Mouse (Mus musculus) granulocyte monocyte progenitor cell, adult 5-6 weeks (primary cell): ENCODE results near the gene Fnbp1l. TPM values are rescaled to one million over a fixed set of nuclear protein-coding genes. Genes with fewer than 3 reads are reported as not detected.
A peak's percentile ranks its signal among the peaks of the same experiment; 100 is the strongest.

ENCODE experiments used
- ATAC-seq: replicated peaks from 2 replicates; pipeline ENCODE4 v1.8.0; 2016; ENCODE audit warnings: mild to moderate bottlenecking, moderate TSS enrichment, inconsistent platforms; ENCODE audit not compliant: poor library complexity, severe bottlenecking
- total RNA-seq, 2 experiments: library from RNA; stranded (forward) in 1 of 2; stranded (reverse) in 1 of 2; fragments of 200-712, 200-1000 nt in 1 of 2; fragments of >200 nt in 1 of 2; fragmentation: Nextera tagmentation in 1 of 2; gene quantifications; 2 replicates each; pipeline ENCODE4 v1.2.3; 2014 to 2017

Gene Fnbp1l
- 11.1 and 14.9 TPM in 2 replicates for total RNA-seq (2014; fragmentation: Nextera tagmentation)
- total RNA-seq (2017), result 11.8 and 13.3 TPM in 2 replicates

DNA sequence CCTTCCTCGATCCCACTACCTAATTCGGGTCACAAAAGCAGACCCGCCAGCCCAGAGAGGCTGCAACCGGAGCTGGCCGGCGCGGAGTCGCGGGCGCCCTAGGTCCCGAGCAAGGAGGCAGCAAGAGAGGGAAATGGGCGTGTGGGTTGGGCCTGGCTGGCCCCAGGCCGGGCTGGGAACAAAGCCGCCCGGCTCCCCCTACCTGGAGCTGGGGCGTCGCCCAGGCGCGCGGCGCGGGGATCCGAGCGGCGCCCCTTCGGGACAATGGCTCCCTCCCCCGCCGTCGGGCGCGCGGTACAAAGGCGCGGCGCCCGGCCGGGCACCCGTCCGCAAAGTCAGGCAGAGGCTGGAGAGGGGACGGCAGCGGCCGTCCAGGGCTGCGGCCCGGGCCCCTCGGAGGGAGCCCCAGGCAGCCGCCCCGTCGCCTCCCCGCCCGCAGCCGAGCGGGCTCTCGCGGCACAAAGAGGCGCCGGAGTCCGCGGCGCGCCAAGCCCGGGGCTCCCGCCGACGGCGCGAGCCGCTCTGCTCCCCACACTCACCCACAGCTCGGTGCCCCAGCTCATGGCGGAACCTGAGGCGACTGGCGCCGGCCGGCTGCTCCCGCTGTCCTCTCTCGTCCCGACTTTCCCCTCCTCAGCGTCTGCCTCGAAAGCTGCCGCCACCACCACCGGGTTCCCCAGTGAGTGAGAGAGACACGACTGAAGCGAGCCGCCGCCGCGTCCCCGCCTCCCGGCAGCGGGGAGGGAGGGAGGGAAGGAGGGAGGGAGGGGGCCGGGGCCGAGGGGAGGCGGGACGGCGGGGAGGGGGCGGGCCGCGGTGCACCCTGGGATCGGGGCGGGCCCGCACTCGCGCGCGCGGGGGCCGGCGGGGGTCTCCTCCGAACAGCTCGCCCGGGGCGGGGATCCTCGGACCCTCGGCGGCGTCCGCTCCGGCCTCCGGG, at the start of gene Fnbp1l:
Gene Fnbp1l (minus strand): TSS at position 725 of the 940 bp plus-strand sequence.
- peak; percentile 68 for ATAC-seq

DNA sequence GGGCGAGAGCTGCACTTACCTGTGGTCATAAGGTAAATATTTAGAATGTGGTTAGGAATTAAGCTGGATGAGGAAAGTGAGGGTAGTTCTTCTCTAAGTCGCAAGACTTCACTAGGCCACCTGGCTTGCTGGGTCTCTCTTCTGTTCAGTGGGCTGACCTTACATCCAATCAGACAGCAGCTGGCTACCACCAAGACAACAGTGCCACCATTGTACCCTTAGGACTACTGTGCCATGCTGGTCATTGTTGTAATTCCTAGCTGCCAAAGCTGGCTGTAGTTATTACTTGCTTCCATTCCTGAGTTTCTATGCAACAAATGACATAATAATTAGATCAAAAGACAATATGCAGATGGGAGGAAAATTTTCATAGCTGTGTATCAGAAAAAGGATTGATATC, 41.3 kb upstream of the Fnbp1l start:
- no peak for ATAC-seq

DNA sequence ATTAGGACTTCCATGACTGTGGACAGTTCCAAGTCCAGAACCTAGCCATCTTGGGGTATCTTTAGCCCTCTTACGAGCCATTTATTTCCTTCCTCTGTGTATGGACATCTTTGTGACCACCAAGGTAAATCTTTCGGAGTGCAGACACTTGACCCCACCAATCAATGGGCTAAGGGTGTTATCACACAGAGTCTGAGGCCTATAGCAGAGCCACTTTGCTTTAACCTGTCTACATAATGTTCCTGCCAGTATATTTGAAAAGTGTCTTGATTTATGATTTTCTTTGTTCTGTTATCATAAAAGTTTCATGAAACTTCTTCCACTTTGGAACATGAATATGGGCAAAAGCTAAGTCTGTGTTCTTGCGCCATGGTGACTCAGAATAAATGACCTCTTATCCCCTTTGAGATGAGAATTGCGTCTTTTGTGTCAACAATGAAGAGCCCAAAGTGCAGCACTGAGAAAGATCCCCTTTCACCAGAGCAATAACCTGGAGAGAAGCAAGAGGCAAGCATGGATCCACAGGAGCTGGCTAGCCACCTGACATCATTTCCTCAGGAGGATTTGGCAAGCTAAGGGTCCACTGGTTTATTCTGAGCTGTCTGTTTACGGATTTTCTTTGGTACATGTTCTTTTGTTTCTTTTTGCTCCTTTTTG, 39.9 kb upstream of the Fnbp1l start:
- no peak for ATAC-seq

DNA sequence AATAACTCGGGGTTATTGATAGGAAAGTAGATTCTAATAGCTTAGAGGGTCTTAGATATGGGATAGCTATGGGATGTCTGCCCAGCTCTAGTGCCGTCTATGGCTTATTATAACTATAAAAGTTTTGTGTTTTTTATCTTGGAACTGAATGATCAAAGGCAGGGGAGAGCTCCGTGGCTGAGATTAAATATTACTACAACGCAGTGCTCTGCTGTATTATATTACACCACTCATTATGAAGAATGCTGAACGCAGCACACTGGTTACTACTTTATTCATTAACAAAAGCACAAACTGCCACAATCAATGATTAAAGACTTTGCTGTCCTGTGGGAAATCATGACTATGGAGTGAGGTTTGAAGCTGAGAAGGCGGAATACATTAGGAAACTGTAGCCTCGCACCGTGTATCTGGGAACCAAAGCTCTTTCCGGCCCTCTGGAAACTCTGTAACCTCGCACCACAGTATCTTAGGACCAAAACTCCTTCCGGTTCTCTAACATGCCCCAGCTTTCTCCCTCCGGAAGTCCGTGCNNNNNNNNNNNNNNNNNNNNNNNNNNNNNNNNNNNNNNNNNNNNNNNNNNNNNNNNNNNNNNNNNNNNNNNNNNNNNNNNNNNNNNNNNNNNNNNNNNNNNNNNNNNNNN, 27.8 kb upstream of the Fnbp1l start:
- peak; percentile 44; the same call in 1 of the 2 replicates for ATAC-seq

DNA sequence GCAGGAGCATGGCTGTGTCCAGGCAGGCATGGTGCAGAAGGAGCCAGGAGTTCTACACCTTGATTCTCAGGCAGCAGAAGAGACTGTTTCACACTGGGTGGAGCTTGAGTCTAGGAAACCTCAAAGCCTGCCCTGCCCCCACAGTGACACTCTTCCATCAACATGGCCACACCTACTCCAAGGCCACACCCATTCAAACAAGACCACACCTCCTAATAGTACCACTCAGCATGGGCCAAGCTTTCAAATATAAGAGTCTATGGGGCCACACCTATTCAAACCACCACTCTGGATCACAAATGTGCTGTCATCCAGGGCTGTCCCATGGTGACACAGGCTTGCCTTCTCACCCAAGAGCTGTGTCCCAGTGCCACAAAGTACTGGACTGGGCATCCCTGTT, 20.8 kb upstream of the Fnbp1l start:
- no peak for ATAC-seq

DNA sequence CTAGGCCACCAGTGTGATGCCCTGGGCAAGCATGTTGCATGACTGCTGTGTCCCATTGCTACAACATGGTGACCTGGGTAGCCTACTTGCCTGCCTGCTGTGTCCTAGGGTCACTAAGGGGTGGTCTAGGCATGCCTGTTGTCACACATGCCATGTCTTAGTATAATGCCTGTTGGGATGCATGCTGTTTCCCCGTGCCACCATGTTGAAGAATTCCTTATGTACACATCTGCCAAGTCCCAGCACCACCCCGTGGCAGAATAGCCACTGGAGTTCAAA, 19.6 kb upstream of the Fnbp1l start:
- no peak for ATAC-seq

DNA sequence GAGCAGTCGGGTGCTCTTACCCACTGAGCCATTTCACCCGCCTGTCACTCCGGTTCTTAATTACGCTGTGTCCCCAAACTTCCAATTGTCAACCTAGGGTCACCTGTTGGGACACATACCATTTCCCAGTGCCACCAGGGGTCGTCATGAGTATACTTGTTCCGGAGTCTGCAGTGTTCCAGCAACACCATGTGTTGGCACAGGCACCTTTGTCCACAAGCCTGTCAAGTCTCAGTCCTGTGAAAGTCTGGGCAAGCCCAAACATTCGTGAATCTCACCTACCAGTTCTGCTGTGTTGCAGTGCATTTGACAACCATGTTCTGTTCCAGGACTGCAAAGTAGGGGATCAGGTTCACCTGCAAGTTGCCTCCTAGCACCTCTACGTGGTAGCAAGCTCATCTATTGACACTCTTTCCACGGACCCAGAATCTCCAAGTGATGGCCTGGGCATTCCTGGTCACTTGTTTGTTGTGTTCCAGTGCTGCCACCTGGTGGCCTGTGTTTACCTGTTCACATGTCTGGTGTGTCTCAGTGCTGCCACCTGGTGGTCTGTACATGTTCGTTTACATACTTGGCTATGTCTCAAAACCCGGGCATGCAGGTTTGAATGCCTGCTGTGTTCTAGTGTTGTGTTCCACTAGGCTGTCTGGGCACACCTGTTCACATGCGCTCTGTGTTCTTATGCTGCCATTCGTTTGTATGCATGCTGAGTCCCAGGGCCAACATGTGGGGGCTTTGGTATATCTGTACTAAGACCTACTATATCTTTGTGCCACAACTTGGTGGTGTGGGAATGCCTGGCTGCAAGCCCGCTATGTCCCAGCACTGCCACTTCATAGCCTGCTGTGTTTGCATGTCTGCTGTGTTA, 19.0 kb upstream of the Fnbp1l start:
- ATAC-seq, result peak; percentile 97

DNA sequence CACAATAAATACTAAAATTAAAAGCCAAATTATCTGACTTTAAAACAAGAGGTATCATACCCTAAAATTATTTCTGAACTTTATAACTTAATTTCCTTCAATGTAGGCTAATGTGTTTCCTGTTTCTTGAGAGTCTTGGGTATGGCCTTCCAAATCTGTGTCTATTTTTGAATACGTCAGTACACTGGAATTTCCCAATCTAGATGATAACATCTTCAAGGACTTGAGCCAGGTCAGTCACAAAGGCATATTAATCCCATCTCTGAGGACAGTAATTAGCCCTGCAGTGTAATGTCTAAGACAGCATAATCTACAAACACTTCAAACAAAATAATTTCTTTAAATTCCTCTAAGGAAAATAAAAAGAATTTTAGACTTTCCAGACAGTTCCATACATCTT, 17.8 kb upstream of the Fnbp1l start:
- ATAC-seq, result no peak

DNA sequence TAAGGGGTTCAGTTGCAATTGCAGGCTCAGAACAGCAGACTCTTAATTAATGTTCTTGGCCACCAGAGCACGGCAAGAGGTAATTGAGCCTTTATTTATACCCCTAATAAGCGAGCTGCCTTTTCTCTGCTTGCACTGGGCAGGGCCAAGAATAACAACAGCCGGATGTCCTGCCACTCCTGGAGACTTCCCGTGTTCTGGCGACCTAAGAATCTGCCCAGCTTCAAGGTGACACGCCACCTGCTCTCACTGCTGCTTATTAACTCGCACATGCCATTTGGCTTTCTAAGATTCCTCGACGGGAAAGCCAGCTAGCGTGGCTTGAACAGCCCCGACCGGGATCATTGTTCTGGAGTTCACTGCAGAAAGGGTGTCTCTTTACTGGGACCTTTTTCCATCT, 15.7 kb upstream of the Fnbp1l start:
- ATAC-seq, result peak; percentile 28; the same call in 1 of the 2 replicates

DNA sequence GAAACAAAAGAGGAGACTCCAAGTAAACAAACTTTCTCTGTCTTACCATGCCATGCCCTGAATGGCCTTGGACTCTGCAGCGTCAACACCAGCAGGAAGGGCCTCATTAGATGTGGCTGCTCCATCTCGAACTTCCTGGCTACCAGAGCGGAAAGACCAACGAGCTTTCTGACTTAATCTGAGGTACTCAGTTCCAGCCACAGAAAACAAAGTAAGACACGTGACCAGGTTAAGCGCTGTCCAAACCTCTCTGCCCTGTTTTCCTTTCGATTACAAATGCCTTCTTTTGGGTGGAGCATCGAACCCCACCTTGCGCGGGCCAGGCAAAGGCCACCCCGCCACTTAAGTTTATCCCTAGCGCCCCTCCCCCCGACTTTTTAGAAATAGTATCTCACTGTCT, 10.1 kb upstream of the Fnbp1l start:
- ATAC-seq, result peak; percentile 85

DNA sequence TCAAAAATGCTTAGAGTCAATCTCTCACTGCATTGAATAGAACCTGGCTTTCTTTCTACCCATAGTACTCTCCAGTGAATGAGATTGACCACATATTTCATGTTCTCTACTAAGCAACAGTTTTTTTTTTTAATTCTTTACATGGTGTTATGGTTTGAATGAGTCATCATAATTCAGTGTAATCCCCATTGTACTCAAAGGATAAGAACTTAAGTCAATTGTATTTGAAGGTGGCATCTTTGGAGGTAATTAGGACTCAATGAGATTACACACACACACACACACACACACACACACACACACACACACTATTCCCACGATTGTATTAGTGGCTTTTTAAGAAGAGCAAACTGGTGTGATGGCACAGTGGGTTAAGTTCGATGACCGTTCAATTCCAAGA, 9.4 kb upstream of the Fnbp1l start:
- no peak for ATAC-seq

DNA sequence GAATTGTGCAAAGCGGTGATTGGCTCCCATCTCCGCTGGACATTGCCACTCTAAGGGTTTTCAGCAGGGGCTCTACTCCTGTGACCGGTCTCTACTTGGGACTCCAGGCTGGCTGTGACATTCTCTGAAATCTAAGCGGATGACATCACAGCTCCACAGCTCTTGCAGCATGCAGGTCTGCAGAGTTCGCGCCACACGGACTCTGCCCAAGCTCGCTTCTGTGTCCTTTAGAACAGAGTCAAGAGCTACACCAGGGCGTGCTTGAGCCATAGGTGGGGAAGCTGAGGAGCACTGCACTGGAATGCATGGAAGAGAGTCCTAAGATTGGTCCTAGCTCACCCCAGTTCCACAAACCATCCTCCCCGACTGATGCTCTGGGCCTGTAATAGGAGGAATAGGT, 9.0 kb upstream of the Fnbp1l start:
- ATAC-seq, result no peak

DNA sequence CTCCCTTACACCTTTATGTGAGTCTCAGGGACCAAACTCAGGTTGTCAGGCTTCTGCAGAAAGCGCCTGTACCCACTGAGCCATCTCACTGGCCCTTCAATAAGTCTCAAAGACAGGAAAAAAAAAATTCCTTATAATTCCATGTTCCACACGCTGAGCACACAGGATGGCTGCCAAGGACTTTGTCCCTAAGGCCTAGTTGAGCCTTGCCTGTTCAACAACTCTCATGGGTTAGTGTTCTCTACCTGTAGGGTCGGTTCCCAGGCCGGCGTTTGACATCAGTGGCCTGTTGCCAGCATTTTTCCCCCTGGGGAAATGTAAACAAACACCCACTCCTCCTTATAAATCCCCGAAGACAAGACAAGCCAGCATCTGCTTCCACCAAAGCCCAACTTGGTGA, 8.3 kb upstream of the Fnbp1l start:
- no peak for ATAC-seq

DNA sequence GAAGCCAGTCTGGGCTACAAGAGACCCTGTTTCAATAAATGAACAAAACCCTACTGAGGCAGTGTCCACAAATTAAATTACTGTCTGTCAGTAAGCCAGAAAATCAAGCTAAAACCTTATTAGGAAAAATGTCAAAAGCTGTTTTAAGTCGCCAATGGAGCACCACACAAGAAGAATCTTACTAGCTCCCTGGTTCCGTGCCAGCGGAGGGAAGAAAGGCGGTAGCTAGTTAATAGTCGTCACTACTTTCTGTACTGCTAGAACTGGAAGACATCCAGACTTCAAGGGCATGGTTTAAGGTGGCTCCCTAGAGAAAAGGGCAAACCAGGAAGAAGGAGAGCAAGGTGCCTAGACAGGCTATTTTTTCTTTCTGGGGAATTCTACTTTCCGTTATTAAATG, 5.1 kb upstream of the Fnbp1l start:
- ATAC-seq, result no peak

DNA sequence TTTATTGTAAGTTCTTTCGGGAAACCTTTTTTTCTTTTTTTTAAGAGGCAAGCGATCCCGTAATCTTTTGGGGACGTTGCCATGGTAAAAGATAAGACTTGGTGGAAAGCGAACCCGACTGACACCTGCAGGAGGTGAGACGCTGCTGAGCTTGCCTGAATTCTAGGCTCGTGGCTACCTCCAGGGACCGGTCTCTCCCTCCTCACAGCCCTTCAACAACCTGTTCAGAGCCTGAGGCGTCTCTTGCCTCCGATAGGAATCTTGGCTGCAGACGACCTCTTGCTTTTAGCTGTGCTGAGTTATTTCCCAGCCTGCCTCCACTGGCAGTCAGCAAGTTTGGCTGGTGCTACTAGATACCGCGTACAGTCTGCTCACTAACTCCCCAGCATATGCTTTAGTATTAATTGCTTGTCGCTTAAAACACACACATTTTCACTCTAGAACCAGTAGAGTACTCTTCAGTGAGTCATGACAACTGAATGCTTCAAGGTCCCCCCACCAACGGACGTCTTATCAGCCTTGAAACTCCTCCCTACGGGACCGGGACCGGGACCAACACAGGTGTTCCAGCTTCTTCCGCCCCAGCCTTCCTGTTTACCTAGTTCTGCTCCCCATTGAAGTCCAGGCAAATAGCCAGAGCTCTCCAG, 893 bp upstream of the Fnbp1l start:
- 0 out of 2 replicates have a peak, but pooled peaks have one; percentile 5 for ATAC-seq

DNA sequence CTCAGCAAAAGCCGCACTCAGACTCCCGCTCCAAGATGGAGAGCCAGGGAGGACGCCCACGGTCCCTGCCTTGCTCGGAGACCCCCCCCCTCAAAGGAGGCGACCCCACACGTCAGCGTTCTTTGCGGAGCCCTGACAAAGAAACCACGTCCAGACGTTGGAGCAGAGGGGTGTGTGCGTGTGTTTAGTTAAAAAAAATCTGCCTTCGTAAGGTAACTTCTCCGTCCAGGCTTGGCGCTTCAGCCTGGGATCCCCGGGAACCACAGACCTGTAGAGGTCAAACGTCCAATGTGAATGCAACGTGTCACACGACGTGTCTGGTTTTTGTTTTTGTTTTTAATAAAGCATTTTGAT, 393 bp upstream of the Fnbp1l start:
- ATAC-seq, result peak; percentile 20

DNA sequence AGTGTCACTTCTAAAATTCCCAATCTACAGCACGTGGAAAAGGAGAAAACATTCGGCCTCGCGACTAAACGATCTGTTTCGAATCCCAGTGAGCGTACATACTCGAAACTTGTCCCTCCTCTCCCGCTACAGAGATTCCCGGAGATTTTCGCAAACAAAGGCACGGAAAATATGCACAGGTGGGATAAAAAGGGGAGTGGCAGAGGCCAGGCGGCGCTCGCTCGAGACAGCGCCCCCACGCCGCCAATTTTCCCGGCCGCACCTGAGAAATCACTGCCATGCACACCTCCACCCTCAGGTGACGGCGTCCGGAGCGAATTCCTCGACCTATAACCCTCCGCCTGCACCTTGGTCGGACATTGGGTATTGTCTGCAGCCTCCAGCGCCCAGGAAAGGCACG, 1.1 kb downstream of the Fnbp1l start:
- no peak for ATAC-seq

DNA sequence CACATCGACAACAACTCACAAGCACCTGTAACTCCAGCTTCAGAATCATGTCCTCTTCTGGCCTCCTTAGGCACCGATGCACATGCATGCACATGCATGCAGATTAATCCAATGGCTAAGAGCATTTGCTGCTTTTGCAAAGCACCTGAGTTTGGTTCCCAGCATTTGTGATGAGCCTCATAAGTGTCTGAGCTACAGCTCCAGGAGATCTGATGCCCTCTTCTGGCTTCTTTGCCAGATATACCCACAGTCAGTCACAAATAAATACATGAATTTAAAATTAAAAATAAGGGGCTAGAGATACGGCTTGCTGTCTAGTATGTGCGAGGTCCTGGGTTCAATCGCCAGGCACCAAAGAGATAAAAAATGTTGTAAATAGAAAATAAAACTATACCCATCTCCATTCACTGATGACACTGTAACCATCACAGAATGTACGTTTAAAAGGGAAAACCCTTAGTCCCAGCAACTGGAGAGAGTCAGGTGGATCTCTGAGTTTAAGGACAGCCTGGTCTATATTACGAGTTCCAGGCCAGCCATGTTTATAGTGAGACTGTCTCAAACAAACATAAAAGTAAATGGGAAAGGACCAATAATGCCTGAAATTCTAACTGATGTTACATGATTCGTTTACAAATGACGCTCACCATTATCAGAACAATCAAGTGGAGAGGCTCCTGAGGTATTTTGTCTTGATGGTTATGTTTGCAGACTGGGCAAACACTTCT, 1.7 kb downstream of the Fnbp1l start:
- ATAC-seq, result no peak

DNA sequence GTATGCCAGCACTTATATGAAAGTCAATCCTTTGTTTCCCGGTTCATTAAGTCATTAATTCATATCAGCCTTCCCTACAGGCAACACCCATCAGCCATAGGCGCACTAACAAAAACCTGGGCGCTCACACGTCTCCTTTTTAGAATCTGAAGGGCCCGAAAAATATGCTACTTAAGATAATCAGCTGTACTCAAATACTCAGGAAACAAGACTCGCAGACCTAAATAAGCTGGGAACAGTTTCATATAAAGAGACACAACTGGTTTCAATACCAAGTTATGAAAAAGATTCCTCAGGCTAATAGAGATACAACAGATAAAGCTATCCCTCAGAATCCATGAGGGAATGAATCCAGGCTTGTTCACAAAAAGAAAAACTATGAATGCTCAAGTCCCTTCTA, 7.0 kb downstream of the Fnbp1l start:
- no peak for ATAC-seq
